In genomic region chr7:40736971-40737468, GRCm38 (mm10) we compare ENCODE assay signal across 15 mouse cellular contexts.
"Had no signal": no experiment of that assay in that cellular context is flagged by ENCODE, and none has a peak within 500 bp of the region (broad histone marks: within the 10 kb centered on the region; RNA-seq: fewer than 3 reads in every experiment).

No protein-coding gene starts in this region.

- DNase-seq: kidney, adult 8-10 months; kidney, postnatal 10 days; kidney, postnatal 36 days; layer of hippocampus, postnatal 36 days; liver, embryonic 13.5 days; lung, adult 2 months; lung, postnatal 14 days; lung, postnatal 4 days; thymus, adult 2 months; thymus, postnatal 25 days had no signal

- H3K9me3 ChIP-seq: kidney, embryonic 15.5 days; liver, embryonic 13.5 days; neural tube, embryonic 13.5 days had no signal

- H3K4me3 ChIP-seq: kidney, embryonic 15.5 days; left cerebral cortex, adult 2 months; liver, embryonic 13.5 days; neural tube, embryonic 13.5 days had no signal

- H3K4me2 ChIP-seq: kidney, embryonic 15.5 days; liver, embryonic 13.5 days; neural tube, embryonic 13.5 days had no signal

- H3K9ac ChIP-seq: kidney, embryonic 15.5 days; liver, embryonic 13.5 days; neural tube, embryonic 13.5 days had no signal

- ATAC-seq: intestine, postnatal 0 days had no signal

- H3K27me3 ChIP-seq: kidney, embryonic 15.5 days; liver, embryonic 13.5 days; neural tube, embryonic 13.5 days had no signal

- H3K36me3 ChIP-seq: kidney, embryonic 15.5 days; liver, embryonic 13.5 days; neural tube, embryonic 13.5 days had no signal

- H3K4me1 ChIP-seq: kidney, embryonic 15.5 days; liver, embryonic 13.5 days had no signal

- H3K27ac ChIP-seq: kidney, embryonic 15.5 days; left cerebral cortex, adult 2 months; liver, embryonic 13.5 days; neural tube, embryonic 13.5 days; stomach, postnatal 0 days had no signal
